In genomic region chr13:51293047-51293446, GRCm38 (mm10) we compare ENCODE assay signal across 16 mouse cellular contexts.
DNase-seq lines count a peak whose midpoint lies in the region; ATAC-seq and TF ChIP-seq lines count a peak whose summit lies in the region.
"Had no signal": no experiment of that assay in that cellular context is flagged by ENCODE, and none has a peak within 500 bp of the region (broad histone marks: within the 10 kb centered on the region; RNA-seq: fewer than 3 reads in every experiment).

No protein-coding gene starts in this region.

- ATAC-seq in heart, embryonic 13.5 days (ENCODE audit: extremely low read depth, insufficient number of reproducible peaks, low FRiP score, low TSS enrichment): no peak
- no peak for ATAC-seq in kidney, postnatal 0 days (replicated peaks; ENCODE audit: low FRiP score, low read depth)
- ATAC-seq in kidney, embryonic 14.5 days (ENCODE audit: low FRiP score, low TSS enrichment): no peak
- ATAC-seq in embryonic facial prominence, embryonic 11.5 days (replicated peaks; ENCODE audit: insufficient number of reproducible peaks, low FRiP score, low TSS enrichment, low read depth): no peak
- ATAC-seq in limb, embryonic 12.5 days (ENCODE audit: insufficient number of reproducible peaks, insufficient read depth, low FRiP score, low TSS enrichment, low read depth): no peak
- ATAC-seq: liver, embryonic 12.5 days had no signal

- no peak for TF ChIP-seq CTCF in kidney, postnatal 0 days (IDR thresholded peaks at IDR 0.05; ENCODE audit: low read depth)

- no peak overlapping the region for H3K9ac ChIP-seq in heart, embryonic 13.5 days
- H3K9ac ChIP-seq in kidney, postnatal 0 days (ENCODE audit: low read depth, low read length): no peak overlapping the region
- no peak overlapping the region for H3K9ac ChIP-seq in kidney, embryonic 14.5 days (ENCODE audit: low read depth, low read length)
- no peak overlapping the region for H3K9ac ChIP-seq in embryonic facial prominence, embryonic 11.5 days (replicated peaks; ENCODE audit: low read length)
- H3K9ac ChIP-seq in limb, embryonic 12.5 days (replicated peaks): no peak overlapping the region
- H3K9ac ChIP-seq: embryonic facial prominence, embryonic 15.5 days; hindbrain, embryonic 14.5 days; liver, embryonic 12.5 days; lung, embryonic 14.5 days had no signal

- no peak for DNase-seq in heart, postnatal 14 days
- DNase-seq in kidney, postnatal 0 days (ENCODE audit: low spot score): peak; percentile 54
- DNase-seq in embryonic facial prominence, embryonic 11.5 days (ENCODE audit: low spot score): no peak
- no peak for DNase-seq in urinary bladder, adult 18-20 months (ENCODE audit: low spot score in 2 of 2)
- DNase-seq: B cell, adult 2 months; cerebellum, adult 8-10 months; lung, embryonic 14.5 days; lung, postnatal 36 days; right cerebral cortex, postnatal 25 days; thymus, adult 2 months had no signal

- no peaks in the 10 kb centered on the region for H3K27me3 ChIP-seq in heart, embryonic 13.5 days (replicated peaks)
- no peaks in the 10 kb centered on the region for H3K27me3 ChIP-seq in kidney, postnatal 0 days (ENCODE audit: insufficient read depth, low read length)
- H3K27me3 ChIP-seq in kidney, embryonic 14.5 days (ENCODE audit: control insufficient read depth, insufficient read depth, low read length): no peaks in the 10 kb centered on the region
- H3K27me3 ChIP-seq in embryonic facial prominence, embryonic 11.5 days (ENCODE audit: control insufficient read depth, insufficient read depth, low read length): no peaks in the 10 kb centered on the region
- H3K27me3 ChIP-seq in limb, embryonic 12.5 days: no peaks in the 10 kb centered on the region
- H3K27me3 ChIP-seq: embryonic facial prominence, embryonic 15.5 days; liver, embryonic 12.5 days had no signal

- no peaks in the 10 kb centered on the region for H3K36me3 ChIP-seq in heart, embryonic 13.5 days
- H3K36me3 ChIP-seq in kidney, postnatal 0 days (ENCODE audit: insufficient read depth, low read length): no peaks in the 10 kb centered on the region
- H3K36me3 ChIP-seq in kidney, embryonic 14.5 days (ENCODE audit: control insufficient read depth, insufficient read depth, low read length): no peaks in the 10 kb centered on the region
- no peaks in the 10 kb centered on the region for H3K36me3 ChIP-seq in embryonic facial prominence, embryonic 11.5 days (replicated peaks; ENCODE audit: control insufficient read depth, insufficient read depth, low read depth, low read length)
- H3K36me3 ChIP-seq in limb, embryonic 12.5 days: no peaks in the 10 kb centered on the region
- H3K36me3 ChIP-seq: embryonic facial prominence, embryonic 15.5 days; liver, embryonic 12.5 days had no signal

- peaks cover 27% of the 10 kb centered on the region for H3K4me1 ChIP-seq in heart, embryonic 13.5 days
- no peaks in the 10 kb centered on the region for H3K4me1 ChIP-seq in kidney, postnatal 0 days (replicated peaks; ENCODE audit: insufficient read depth, low read length)
- H3K4me1 ChIP-seq in kidney, embryonic 14.5 days (ENCODE audit: control insufficient read depth, insufficient read depth, low read length): no peaks in the 10 kb centered on the region
- no peaks in the 10 kb centered on the region for H3K4me1 ChIP-seq in embryonic facial prominence, embryonic 11.5 days (ENCODE audit: control insufficient read depth, insufficient read depth, low read length)
- peaks cover 20% of the 10 kb centered on the region for H3K4me1 ChIP-seq in limb, embryonic 12.5 days (replicated peaks)
- H3K4me1 ChIP-seq: liver, embryonic 12.5 days had no signal

- H3K4me3 ChIP-seq in heart, embryonic 13.5 days: no peak overlapping the region
- no peak overlapping the region for H3K4me3 ChIP-seq in kidney, postnatal 0 days (replicated peaks; ENCODE audit: low read depth, low read length)
- H3K4me3 ChIP-seq in kidney, embryonic 14.5 days (ENCODE audit: low read length): no peak overlapping the region
- H3K4me3 ChIP-seq in embryonic facial prominence, embryonic 11.5 days (ENCODE audit: low read depth, low read length): no peak overlapping the region
- no peak overlapping the region for H3K4me3 ChIP-seq in limb, embryonic 12.5 days (replicated peaks)
- H3K4me3 ChIP-seq: embryonic facial prominence, embryonic 15.5 days; liver, embryonic 12.5 days had no signal

- H3K27ac ChIP-seq in heart, embryonic 13.5 days (replicated peaks): peak overlapping the region; percentile 36; the same call in 1 of the 2 replicates
- H3K27ac ChIP-seq in kidney, postnatal 0 days: no peak overlapping the region
- no peak overlapping the region for H3K27ac ChIP-seq in kidney, embryonic 14.5 days (ENCODE audit: low read depth, low read length)
- peak overlapping the region; percentile 41; the same call in 1 of the 2 replicates for H3K27ac ChIP-seq in embryonic facial prominence, embryonic 11.5 days (replicated peaks; ENCODE audit: low read depth, low read length)
- H3K27ac ChIP-seq in limb, embryonic 12.5 days: peak overlapping the region; percentile 67
- H3K27ac ChIP-seq: embryonic facial prominence, embryonic 15.5 days; hindbrain, embryonic 14.5 days; liver, embryonic 12.5 days had no signal

- intact Hi-C loops in heart, postnatal 14 days (cut with DNase I): loop anchor here (5.0 kb wide), 1 partner anchor 81 kb away; no protein-coding TSS in a partner anchor

- 67% methylated on average over 4 of the region's 4 CpGs for WGBS in heart, embryonic 13.5 days
- WGBS in kidney, postnatal 0 days: 77% methylated on average over 4 of the region's 4 CpGs
- 76% methylated on average over 4 of the region's 4 CpGs for WGBS in kidney, embryonic 14.5 days
- WGBS in embryonic facial prominence, embryonic 11.5 days: 64% methylated on average over 3 of the region's 4 CpGs
- WGBS in limb, embryonic 12.5 days: 57% methylated on average over 4 of the region's 4 CpGs

- peaks cover 12% of the 10 kb centered on the region for H3K9me3 ChIP-seq in heart, embryonic 13.5 days
- no peaks in the 10 kb centered on the region for H3K9me3 ChIP-seq in kidney, postnatal 0 days (replicated peaks; ENCODE audit: low read length)
- H3K9me3 ChIP-seq in kidney, embryonic 14.5 days (ENCODE audit: control insufficient read depth, low read length): no peaks in the 10 kb centered on the region
- no peaks in the 10 kb centered on the region for H3K9me3 ChIP-seq in embryonic facial prominence, embryonic 11.5 days (replicated peaks; ENCODE audit: control insufficient read depth, low read length)
- H3K9me3 ChIP-seq in limb, embryonic 12.5 days: 0 out of 2 replicates have a peak, but pooled peaks cover 5% of the 10 kb centered on the region
- H3K9me3 ChIP-seq: embryonic facial prominence, embryonic 15.5 days; liver, embryonic 12.5 days had no signal

- no peak overlapping the region for H3K4me2 ChIP-seq in heart, embryonic 13.5 days
- H3K4me2 ChIP-seq in kidney, postnatal 0 days (ENCODE audit: low read length): no peak overlapping the region
- no peak overlapping the region for H3K4me2 ChIP-seq in kidney, embryonic 14.5 days (replicated peaks; ENCODE audit: low read depth, low read length)
- no peak overlapping the region for H3K4me2 ChIP-seq in embryonic facial prominence, embryonic 11.5 days (ENCODE audit: low read depth, low read length)
- no peak overlapping the region for H3K4me2 ChIP-seq in limb, embryonic 12.5 days
- H3K4me2 ChIP-seq: embryonic facial prominence, embryonic 15.5 days; hindbrain, embryonic 14.5 days; liver, embryonic 12.5 days; lung, embryonic 14.5 days had no signal

Comparison
In these comparisons a context has a peak if more than half of its experiments do, and no peak if none do; other contexts are left out.
1. H3K27ac ChIP-seq: peak in heart, embryonic 13.5 days (single experiment), embryonic facial prominence, embryonic 11.5 days (single experiment) and limb, embryonic 12.5 days (single experiment); none in kidney, postnatal 0 days (single experiment) and kidney, embryonic 14.5 days (single experiment).